Mouse (Mus musculus) bone marrow macrophage, adult 2 months (primary cell): ENCODE measurements at regions not wholly inside any gene's neighbourhood (a gene's known extent, or its start where the extent isn't known, plus 50 kb on each side); places are given as distances from the start of the nearest gene placed in this dataset.

Experiments used
- H3K27ac ChIP-seq: 2 replicates; pipeline ENCODE4 v1.5.1; 2012; ENCODE audit warnings: low read depth, low read length; ENCODE audit not compliant: insufficient read depth
- H3K4me1 ChIP-seq: 2 replicates; pipeline ENCODE4 v1.6.1; 2012; ENCODE audit warnings: low read length; ENCODE audit not compliant: control insufficient read depth, insufficient read depth
- H3K4me3 ChIP-seq: 2 replicates; pipeline ENCODE4 v1.5.1; 2012; ENCODE audit warnings: mild to moderate bottlenecking, low read length, moderate library complexity; ENCODE audit not compliant: insufficient read depth
- CTCF ChIP-seq: IDR thresholded peaks from 2 replicates; pipeline ENCODE4 v1.5.1; 2012; ENCODE audit warnings: low read depth, mild to moderate bottlenecking, low read length, moderate library complexity
- POLR2A ChIP-seq: IDR thresholded peaks from 2 replicates; pipeline ENCODE4 v1.6.1; 2012; ENCODE audit warnings: mild to moderate bottlenecking, low read depth, low read length, borderline replicate concordance

- no peak overlapping the region for H3K4me3 ChIP-seq
- no peak for TF ChIP-seq POLR2A
- peaks cover 26% of the 10 kb centered on the region for H3K4me1 ChIP-seq
- H3K27ac ChIP-seq: peak overlapping the region; percentile 4; the same call in 1 of the 2 replicates
Measured at GRCm38 (mm10) chr10:84055402-84056167, 332.9 kb downstream of the 1500009L16Rik start.

- Histone ChIP-seq H3K4me1 (peaks cover 34% of the 10 kb centered on the region), H3K27ac (peak overlapping the region; percentile 3; the same call in 1 of the 2 replicates), H3K4me3 (no peak overlapping the region)
- TF ChIP-seq POLR2A: no peak
- TF ChIP-seq CTCF: no peak
Measured at GRCm38 (mm10) chr10:84056323-84057169, 333.9 kb downstream of the 1500009L16Rik start.

GRCm38 (mm10) chr10:84058301-84058700 lies 335.6 kb downstream of the 1500009L16Rik start:
- peaks cover 34% of the 10 kb centered on the region for H3K4me1 ChIP-seq
- H3K27ac ChIP-seq: no peak overlapping the region
- TF ChIP-seq POLR2A (no peak), CTCF (no peak)
- H3K4me3 ChIP-seq: no peak overlapping the region

- TF ChIP-seq POLR2A (no peak), CTCF (no peak)
- Histone ChIP-seq H3K27ac (peak overlapping the region; percentile 60), H3K4me3 (no peak overlapping the region), H3K4me1 (peaks cover 34% of the 10 kb centered on the region)
Measured at GRCm38 (mm10) chr10:84059646-84060491, 337.2 kb downstream of the 1500009L16Rik start.

GRCm38 (mm10) chr10:84060492-84061218 lies 338.0 kb downstream of the 1500009L16Rik start:
- TF ChIP-seq POLR2A: no peak
- Histone ChIP-seq H3K4me1 (peaks cover 30% of the 10 kb centered on the region), H3K27ac (peak overlapping the region; percentile 79), H3K4me3 (no peak overlapping the region)

- Histone ChIP-seq H3K27ac (no peak overlapping the region), H3K4me1 (peaks cover 13% of the 10 kb centered on the region), H3K4me3 (no peak overlapping the region)
- no peak for TF ChIP-seq POLR2A
- no peak for TF ChIP-seq CTCF
Measured at GRCm38 (mm10) chr10:84067052-84067650, 344.5 kb downstream of the 1500009L16Rik start.

GRCm38 (mm10) chr10:84069806-84070205 lies 347.1 kb downstream of the 1500009L16Rik start:
- no peak overlapping the region for H3K4me3 ChIP-seq
- H3K4me1 ChIP-seq: peaks cover 13% of the 10 kb centered on the region
- TF ChIP-seq CTCF: no peak
- TF ChIP-seq POLR2A: no peak
- H3K27ac ChIP-seq: no peak overlapping the region

- H3K27ac ChIP-seq: no peak overlapping the region
- H3K4me1 ChIP-seq: no peaks in the 10 kb centered on the region
- TF ChIP-seq CTCF (no peak), POLR2A (no peak)
- no peak overlapping the region for H3K4me3 ChIP-seq
Measured at GRCm38 (mm10) chr10:84072866-84073483, 350.3 kb downstream of the 1500009L16Rik start.
